Mouse (Mus musculus) liver, adult 2 months (tissue): ENCODE measurements around the gene Kcnk10.

Source experiments
- CTCF ChIP-seq: fragments of 200-500 bp; IDR thresholded peaks from 2 replicates; pipeline ENCODE4 v1.5.1; 2011; ENCODE audit warnings: low read depth, low read length, control low read depth
- POLR2A ChIP-seq: fragments of 200-500 bp; IDR thresholded peaks from 2 replicates; pipeline ENCODE4 v1.6.1; 2011; ENCODE audit warnings: low read length, control low read depth; ENCODE audit not compliant: insufficient read depth; ENCODE audit errors: extremely low read depth

GRCm38 (mm10) chr12:98443754-98444153 lies 134.4 kb downstream of the Kcnk10 start:
- TF ChIP-seq POLR2A: no peak
- no peak for TF ChIP-seq CTCF
